Mouse (Mus musculus): ENCODE results near the gene Uba7.

GRCm38 (mm10) chr9:107926920-107927420, 48.3 kb upstream of the Uba7 start:
- TF ChIP-seq CTCF (IDR thresholded peaks at IDR 0.05) (no peak), EP300 (IDR thresholded peaks at IDR 0.05) (no peak)
